Mouse (Mus musculus) erythroblast, embryonic 14.5 days (primary cell): Measurements from ENCODE around the gene Rpp25l.

Source experiments
- GATA1 ChIP-seq: IDR thresholded peaks from 2 replicates; pipeline ENCODE4 v1.6.1; 2012; ENCODE audit warnings: low read length, inconsistent platforms, mixed read lengths
- TAL1 ChIP-seq: IDR thresholded peaks from 3 replicates; pipeline ENCODE4 v1.6.1; 2012; ENCODE audit warnings: low read length, inconsistent platforms, mixed read lengths

- no peak for TF ChIP-seq GATA1
- no peak for TF ChIP-seq TAL1
Measured at GRCm38 (mm10) chr4:41666646-41667045, 46.7 kb downstream of the Rpp25l start.
